Mouse (Mus musculus): ENCODE results near the gene Gm11634. TPM values are rescaled to one million over a fixed set of nuclear protein-coding genes. Genes with fewer than 3 reads are reported as not detected.
"Not testable (repeated sequence)": the region's sequence is repeated elsewhere in the genome, so short reads cannot be mapped to it uniquely, and the experiment has no call there.

The Gm11634 gene
- total and polyA plus RNA-seq, 3 experiments, result not detected

GRCm38 (mm10) chr11:101626649-101626994, 27.6 kb upstream of the Gm11634 start:
- peaks cover 0 to 3% of the 10 kb centered on the region in 2 experiments; a peak in 1 of 4 replicates for H3K36me3 ChIP-seq (ENCODE audit: control insufficient read depth in 1 of 2, insufficient read depth in 2 of 2, low read length in 2 of 2)
- no peaks in the 10 kb centered on the region; the same call in 1 of the 2 replicates for H3K79me2 ChIP-seq (ENCODE audit: control insufficient read depth, insufficient read depth, low read length, poor library complexity)
- peak overlapping the region; percentile 81 for H3K9ac ChIP-seq (ENCODE audit: control insufficient read depth, low read depth, low read length, poor library complexity, severe bottlenecking)
- peaks cover 0 to 7% of the 10 kb centered on the region in 2 experiments; a peak in 2 of 4 replicates for H3K4me1 ChIP-seq (ENCODE audit: control insufficient read depth in 1 of 2, insufficient read depth in 2 of 2, low read length in 2 of 2)
- TF ChIP-seq MAX (IDR thresholded peaks at IDR 0.05; ENCODE audit: low read length) (peak; percentile 92), POLR2AphosphoS5 (IDR thresholded peaks at IDR 0.05; ENCODE audit: borderline replicate concordance, low read depth, low read length) (no peak), USF1 (IDR thresholded peaks at IDR 0.05; ENCODE audit: low read depth, low read length) (peak; percentile 78), MYC (IDR thresholded peaks at IDR 0.05; ENCODE audit: low read depth, low read length) (peak; percentile 93), ZKSCAN1 (IDR thresholded peaks at IDR 0.05; ENCODE audit: low read depth, low read length) (no peak), MXI1 (IDR thresholded peaks at IDR 0.05; ENCODE audit: low read depth, low read length) (peak; percentile 92), NELFE (IDR thresholded peaks at IDR 0.05; ENCODE audit: low read depth, low read length) (peak; percentile 71; the same call in 1 of the 2 replicates)
- H3K9me3 ChIP-seq (replicated peaks; ENCODE audit: insufficient read depth, low read length), result no peaks in the 10 kb centered on the region
- H3K4me3 ChIP-seq (ENCODE audit: control insufficient read depth in 1 of 2, insufficient read depth in 1 of 2, low read depth in 2 of 2, low read length in 2 of 2), result peak overlapping the region; percentile 51 to 58
- H3K27ac ChIP-seq (ENCODE audit: control insufficient read depth, low read depth, low read length), result peak overlapping the region; percentile 98
- H3K27me3 ChIP-seq (ENCODE audit: control insufficient read depth in 1 of 2, insufficient read depth in 2 of 2, low read length in 2 of 2), result no peaks in the 10 kb centered on the region
- DNase-seq (ENCODE audit: low read depth, low spot score), result no peak

- not testable (repeated sequence) for DNase-seq (ENCODE audit: low read depth, low spot score); H3K36me3 ChIP-seq (ENCODE audit: control insufficient read depth in 1 of 2, insufficient read depth in 2 of 2, low read length in 2 of 2); H3K4me3 ChIP-seq (ENCODE audit: control insufficient read depth in 1 of 2, insufficient read depth in 1 of 2, low read depth in 2 of 2, low read length in 2 of 2); H3K4me1 ChIP-seq (ENCODE audit: control insufficient read depth in 1 of 2, insufficient read depth in 2 of 2, low read length in 2 of 2); H3K9ac ChIP-seq (ENCODE audit: control insufficient read depth, low read depth, low read length, poor library complexity, severe bottlenecking); H3K9me3 ChIP-seq (replicated peaks; ENCODE audit: insufficient read depth, low read length); H3K27ac ChIP-seq (ENCODE audit: control insufficient read depth, low read depth, low read length); H3K27me3 ChIP-seq (ENCODE audit: control insufficient read depth in 1 of 2, insufficient read depth in 2 of 2, low read length in 2 of 2); H3K79me2 ChIP-seq (ENCODE audit: control insufficient read depth, insufficient read depth, low read length, poor library complexity)
These were observed 21.1 kb upstream of the Gm11634 start for GRCm38 (mm10) chr11:101620022-101620655.

- Histone ChIP-seq H3K4me3 (ENCODE audit: control insufficient read depth in 1 of 2, insufficient read depth in 1 of 2, low read depth in 2 of 2, low read length in 2 of 2) (no peak overlapping the region), H3K36me3 (ENCODE audit: control insufficient read depth in 1 of 2, insufficient read depth in 2 of 2, low read length in 2 of 2) (peaks cover 0 to 6% of the 10 kb centered on the region in 2 experiments; a peak in 2 of 4 replicates), H3K9me3 (replicated peaks; ENCODE audit: insufficient read depth, low read length) (no peaks in the 10 kb centered on the region), H3K4me1 (ENCODE audit: control insufficient read depth in 1 of 2, insufficient read depth in 2 of 2, low read length in 2 of 2) (peaks cover 0 to 10% of the 10 kb centered on the region in 2 experiments; a peak in 2 of 4 replicates), H3K79me2 (ENCODE audit: control insufficient read depth, insufficient read depth, low read length, poor library complexity) (no peaks in the 10 kb centered on the region), H3K9ac (ENCODE audit: control insufficient read depth, low read depth, low read length, poor library complexity, severe bottlenecking) (no peak overlapping the region), H3K27me3 (ENCODE audit: control insufficient read depth in 1 of 2, insufficient read depth in 2 of 2, low read length in 2 of 2) (peaks cover 0 to under 1% of the 10 kb centered on the region in 2 experiments; a peak in 1 of 4 replicates), H3K27ac (ENCODE audit: control insufficient read depth, low read depth, low read length) (no peak overlapping the region)
- no peak for TF ChIP-seq MAZ (IDR thresholded peaks at IDR 0.05; ENCODE audit: low read depth, low read length)
- TF ChIP-seq KAT2A (conservative IDR thresholded peaks at IDR 0.05; ENCODE audit: low read depth, low read length), result no peak
- no peak for TF ChIP-seq ZMIZ1 (IDR thresholded peaks at IDR 0.05; ENCODE audit: low read depth, low read length)
- no peak for TF ChIP-seq MEF2A (IDR thresholded peaks at IDR 0.05; ENCODE audit: extremely low read depth, insufficient replicate concordance, low read depth, low read length, poor library complexity, severe bottlenecking)
- TF ChIP-seq UBTF (IDR thresholded peaks at IDR 0.05; ENCODE audit: borderline replicate concordance, insufficient read depth, low read depth, low read length), result no peak
- DNase-seq (ENCODE audit: low read depth, low spot score), result no peak
These were observed 19.5 kb upstream of the Gm11634 start for GRCm38 (mm10) chr11:101618596-101618995.

All from MEL (cell line).